Mouse (Mus musculus) embryonic fibroblast, embryonic 13.5 days (primary cell): Measurements from ENCODE around the gene Myl10. TPM values are rescaled to one million over a fixed set of nuclear protein-coding genes. Genes with fewer than 3 reads are reported as not detected.
"Not testable (repeated sequence)": the region's sequence is repeated elsewhere in the genome, so short reads cannot be mapped to it uniquely, and the experiment has no call there.

Source experiments
- H3K27ac ChIP-seq: 2 replicates; pipeline ENCODE4 v1.5.1; 2012; ENCODE audit warnings: low read length, control low read depth, inconsistent platforms; ENCODE audit not compliant: insufficient read depth
- H3K4me1 ChIP-seq: 2 replicates; pipeline ENCODE4 v1.6.1; 2011; ENCODE audit warnings: low read length; ENCODE audit not compliant: control insufficient read depth, insufficient read depth
- H3K4me3 ChIP-seq: 2 replicates; pipeline ENCODE4 v1.5.1; 2011; ENCODE audit warnings: mild to moderate bottlenecking, control low read depth, low read length; ENCODE audit not compliant: insufficient read depth
- CTCF ChIP-seq: IDR thresholded peaks from 2 replicates; pipeline ENCODE4 v1.5.1; 2011; ENCODE audit warnings: mild to moderate bottlenecking, control low read depth, low read length, moderate library complexity, borderline replicate concordance; ENCODE audit not compliant: insufficient read depth
- POLR2A ChIP-seq: IDR thresholded peaks from 2 replicates; pipeline ENCODE4 v1.6.1; 2011; ENCODE audit warnings: low read depth, mild to moderate bottlenecking, control low read depth, low read length, moderate library complexity
- polyA plus RNA-seq: library from polyadenylated mRNA; stranded (reverse); fragments of >200 nt; gene quantifications from 2 replicates; pipeline ENCODE4 v1.2.4, GENCODE M21; 2011; ENCODE audit warnings: low read depth; ENCODE audit not compliant: missing spikeins, insufficient read length

The Myl10 gene
- not detected in 2 replicates for polyA plus RNA-seq

DNA sequence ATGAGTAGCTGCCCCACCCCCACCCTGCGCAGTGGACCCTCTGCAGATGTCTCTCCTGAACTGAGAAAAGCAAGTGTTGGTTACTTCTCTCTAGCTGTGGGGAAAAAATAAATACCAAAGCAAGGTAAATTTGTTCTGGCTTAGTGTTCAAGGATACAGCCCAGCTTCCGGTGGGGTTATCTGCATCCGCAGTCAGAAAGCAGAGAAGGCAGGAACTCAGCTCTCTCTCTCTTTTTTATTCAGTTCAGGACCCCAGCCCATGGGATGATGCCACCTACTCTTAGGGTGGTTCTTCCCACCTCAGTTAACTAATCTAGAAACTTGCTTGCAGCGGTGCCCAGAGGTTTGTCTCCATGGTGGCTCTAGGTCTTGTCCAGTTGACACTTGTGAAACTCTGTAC is at the start of gene Myl10:
TSS of gene Myl10 (plus strand) at position 363 of the 400 bp plus-strand sequence.
- Histone ChIP-seq H3K4me3 (no peak within 1 kb of the TSS), H3K27ac (no peak within 1 kb of the TSS), H3K4me1 (no peaks in the 10 kb centered on the region)
- TF ChIP-seq CTCF = no peak
- TF ChIP-seq POLR2A = no peak

DNA sequence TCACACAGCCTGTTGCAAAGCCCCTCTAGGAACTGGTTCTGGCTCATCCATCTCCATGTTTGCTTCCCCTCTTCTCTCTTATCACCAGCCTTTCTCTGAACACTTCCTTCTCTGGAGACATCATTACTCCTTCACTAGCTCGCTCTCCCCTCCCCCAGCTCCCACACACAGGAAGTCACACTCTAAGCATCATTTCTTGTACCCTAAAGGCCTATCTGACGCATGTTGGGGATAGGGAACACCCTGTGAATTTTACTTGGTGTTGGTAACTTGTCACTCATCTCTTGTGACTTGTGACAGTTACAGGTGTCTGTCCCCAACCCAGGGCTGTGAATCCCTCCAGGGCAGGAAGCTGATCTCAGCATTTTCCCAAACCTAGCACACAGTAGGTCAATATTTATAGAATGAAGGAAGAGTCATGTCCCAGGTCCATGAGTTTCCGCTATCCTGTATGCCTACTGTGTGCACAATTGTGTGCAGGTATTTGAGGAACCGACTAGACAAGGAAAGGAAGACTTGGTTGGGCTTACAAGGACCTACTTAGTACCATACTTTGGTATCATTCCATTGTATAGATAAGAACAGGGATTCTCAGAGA is 46.1 kb upstream of the Myl10 start:
- Histone ChIP-seq H3K4me3 (no peak overlapping the region), H3K4me1 (no peaks in the 10 kb centered on the region), H3K27ac (no peak overlapping the region)
- TF ChIP-seq POLR2A = no peak
- TF ChIP-seq CTCF = no peak

- no peak overlapping the region for H3K27ac ChIP-seq
- H3K4me3 ChIP-seq = no peak overlapping the region
- H3K4me1 ChIP-seq = no peaks in the 10 kb centered on the region
- TF ChIP-seq CTCF (no peak), POLR2A (no peak)
These were observed 43.9 kb upstream of the Myl10 start for GRCm38 (mm10) chr5:136649071-136649470.

GRCm38 (mm10) chr5:136649655-136650054 is 43.3 kb upstream of the Myl10 start:
- TF ChIP-seq CTCF = no peak
- no peak for TF ChIP-seq POLR2A
- Histone ChIP-seq H3K27ac (no peak overlapping the region), H3K4me1 (no peaks in the 10 kb centered on the region)

GRCm38 (mm10) chr5:136654481-136654880 is 38.5 kb upstream of the Myl10 start:
- H3K4me3 ChIP-seq = no peak overlapping the region

More at GRCm38 (mm10) chr5:136649655-136650054, 43.3 kb upstream of the Myl10 start:
- H3K4me3 ChIP-seq = no peak overlapping the region

GRCm38 (mm10) chr5:136656830-136657395 is 36.0 kb upstream of the Myl10 start:
- peak; percentile 44; the same call in 1 of the 2 replicates for TF ChIP-seq CTCF
- TF ChIP-seq POLR2A = no peak
- Histone ChIP-seq H3K27ac (no peak overlapping the region), H3K4me3 (no peak overlapping the region), H3K4me1 (no peaks in the 10 kb centered on the region)

More at GRCm38 (mm10) chr5:136654481-136654880, 38.5 kb upstream of the Myl10 start:
- TF ChIP-seq POLR2A = no peak
- no peak for TF ChIP-seq CTCF
- no peak overlapping the region for H3K27ac ChIP-seq
- no peaks in the 10 kb centered on the region for H3K4me1 ChIP-seq

DNA sequence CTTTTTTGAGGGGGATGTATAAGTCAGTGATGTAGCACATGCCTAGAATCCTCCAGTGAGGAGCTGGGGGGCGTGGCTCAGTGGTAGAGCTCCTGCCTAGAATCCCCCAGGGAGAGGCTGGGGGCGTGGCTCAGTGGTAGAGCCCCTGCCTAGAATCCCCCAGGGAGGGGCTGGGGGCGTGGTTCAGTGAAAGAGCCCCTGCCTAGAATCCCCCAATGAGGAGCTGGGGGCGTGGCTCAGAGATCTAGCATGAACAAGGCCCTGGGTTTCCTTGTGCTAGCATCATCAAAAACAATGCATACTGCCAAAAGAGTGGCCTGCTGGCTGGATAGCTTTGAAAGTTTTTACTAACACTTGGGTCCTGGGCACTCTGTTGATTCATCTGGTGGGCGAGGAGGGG is 32.2 kb upstream of the Myl10 start:
- H3K27ac ChIP-seq = not testable (repeated sequence)

DNA sequence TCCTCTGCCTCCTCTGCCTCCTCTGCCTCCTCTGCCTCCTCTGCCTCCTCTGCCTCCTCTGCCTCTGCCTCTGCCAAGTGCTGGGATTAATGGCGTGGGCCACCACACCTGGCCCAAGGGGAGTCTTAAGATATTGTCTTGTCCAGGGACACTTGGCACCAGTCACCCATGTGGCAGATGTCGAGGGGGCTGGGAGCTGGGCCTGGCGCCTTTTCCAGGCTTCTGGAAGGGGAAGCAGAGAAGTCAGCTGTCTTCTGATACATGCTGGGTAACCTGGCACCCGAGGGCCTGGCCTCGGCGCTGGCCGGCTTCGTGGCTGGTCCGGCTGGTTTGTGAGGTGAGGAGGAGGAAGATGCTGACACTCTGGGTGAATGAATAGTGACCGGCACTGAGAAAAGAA is 30.7 kb upstream of the Myl10 start:
- TF ChIP-seq POLR2A (no peak), CTCF (no peak)
- Histone ChIP-seq H3K27ac (no peak overlapping the region), H3K4me1 (no peaks in the 10 kb centered on the region), H3K4me3 (no peak overlapping the region)

More for the DNA sequence above, 32.2 kb upstream of the Myl10 start:
- not testable (repeated sequence) for H3K4me3 ChIP-seq, H3K4me1 ChIP-seq

GRCm38 (mm10) chr5:136662822-136663221 is 30.1 kb upstream of the Myl10 start:
- Histone ChIP-seq H3K27ac (no peak overlapping the region), H3K4me1 (no peaks in the 10 kb centered on the region), H3K4me3 (no peak overlapping the region)
- TF ChIP-seq CTCF (no peak), POLR2A (no peak)

GRCm38 (mm10) chr5:136664497-136664896 is 28.4 kb upstream of the Myl10 start:
- H3K4me1 ChIP-seq = no peaks in the 10 kb centered on the region
- H3K4me3 ChIP-seq = no peak overlapping the region
- H3K27ac ChIP-seq = no peak overlapping the region
- TF ChIP-seq CTCF = peak; percentile 76
- TF ChIP-seq POLR2A = no peak
